Mouse (Mus musculus): ENCODE measurements at regions not wholly inside any gene's neighbourhood (a gene's known extent, or its start where the extent isn't known, plus 50 kb on each side); places are given as distances from the start of the nearest gene placed in this dataset.

GRCm38 (mm10) chr13:16382936-16383511 lies 371.4 kb downstream of the Inhba start:
- Histone ChIP-seq H3K27me3 (ENCODE audit: control insufficient read depth, insufficient read depth, low read length) (no peaks in the 10 kb centered on the region), H3K4me1 (ENCODE audit: control insufficient read depth, insufficient read depth, low read length) (no peaks in the 10 kb centered on the region), H3K4me3 (ENCODE audit: control insufficient read depth, low read depth, low read length) (no peak overlapping the region), H3K27ac (ENCODE audit: control insufficient read depth, insufficient read depth, low read depth, low read length) (no peak overlapping the region), H3K36me3 (ENCODE audit: control insufficient read depth, insufficient read depth, low read length) (no peaks in the 10 kb centered on the region)
- TF ChIP-seq POLR2A (IDR thresholded peaks at IDR 0.05; ENCODE audit: control insufficient read depth, low read depth, low read length), result no peak
- TF ChIP-seq CTCF (IDR thresholded peaks at IDR 0.05; ENCODE audit: control insufficient read depth, insufficient read depth, insufficient replicate concordance, low read depth, low read length), result no peak

GRCm38 (mm10) chr13:16416356-16417019 lies 404.8 kb downstream of the Inhba start:
- H3K4me1 ChIP-seq (ENCODE audit: control insufficient read depth, insufficient read depth, low read length), result no peaks in the 10 kb centered on the region
- no peak overlapping the region for H3K27ac ChIP-seq (ENCODE audit: control insufficient read depth, insufficient read depth, low read depth, low read length)
- no peak for TF ChIP-seq POLR2A (IDR thresholded peaks at IDR 0.05; ENCODE audit: control insufficient read depth, low read depth, low read length)
- TF ChIP-seq CTCF (IDR thresholded peaks at IDR 0.05; ENCODE audit: control insufficient read depth, insufficient read depth, insufficient replicate concordance, low read depth, low read length), result no peak
- H3K4me3 ChIP-seq (ENCODE audit: control insufficient read depth, low read depth, low read length), result no peak overlapping the region
- H3K36me3 ChIP-seq (ENCODE audit: control insufficient read depth, insufficient read depth, low read length), result no peaks in the 10 kb centered on the region
- no peaks in the 10 kb centered on the region for H3K27me3 ChIP-seq (ENCODE audit: control insufficient read depth, insufficient read depth, low read length)

- no peaks in the 10 kb centered on the region for H3K4me1 ChIP-seq (ENCODE audit: control insufficient read depth, insufficient read depth, low read length)
- no peak for TF ChIP-seq CTCF (IDR thresholded peaks at IDR 0.05; ENCODE audit: control insufficient read depth, insufficient read depth, insufficient replicate concordance, low read depth, low read length)
- no peak for TF ChIP-seq POLR2A (IDR thresholded peaks at IDR 0.05; ENCODE audit: control insufficient read depth, low read depth, low read length)
- no peaks in the 10 kb centered on the region for H3K27me3 ChIP-seq (ENCODE audit: control insufficient read depth, insufficient read depth, low read length)
- H3K4me3 ChIP-seq (ENCODE audit: control insufficient read depth, low read depth, low read length), result no peak overlapping the region
- no peak overlapping the region for H3K27ac ChIP-seq (ENCODE audit: control insufficient read depth, insufficient read depth, low read depth, low read length)
- no peaks in the 10 kb centered on the region for H3K36me3 ChIP-seq (ENCODE audit: control insufficient read depth, insufficient read depth, low read length)
These were observed 412.5 kb downstream of the Inhba start for GRCm38 (mm10) chr13:16424147-16424546.

- no peaks in the 10 kb centered on the region for H3K4me1 ChIP-seq (ENCODE audit: control insufficient read depth, insufficient read depth, low read length)
- no peak overlapping the region for H3K27ac ChIP-seq (ENCODE audit: control insufficient read depth, insufficient read depth, low read depth, low read length)
- H3K27me3 ChIP-seq (ENCODE audit: control insufficient read depth, insufficient read depth, low read length), result no peaks in the 10 kb centered on the region
- no peak overlapping the region for H3K4me3 ChIP-seq (ENCODE audit: control insufficient read depth, low read depth, low read length)
- TF ChIP-seq POLR2A (IDR thresholded peaks at IDR 0.05; ENCODE audit: control insufficient read depth, low read depth, low read length), result no peak
- TF ChIP-seq CTCF (IDR thresholded peaks at IDR 0.05; ENCODE audit: control insufficient read depth, insufficient read depth, insufficient replicate concordance, low read depth, low read length), result no peak
- H3K36me3 ChIP-seq (ENCODE audit: control insufficient read depth, insufficient read depth, low read length), result no peaks in the 10 kb centered on the region
These were observed 423.8 kb downstream of the Inhba start for GRCm38 (mm10) chr13:16435436-16435835.

- TF ChIP-seq POLR2A (IDR thresholded peaks at IDR 0.05; ENCODE audit: control insufficient read depth, low read depth, low read length) (no peak), CTCF (IDR thresholded peaks at IDR 0.05; ENCODE audit: control insufficient read depth, insufficient read depth, insufficient replicate concordance, low read depth, low read length) (no peak)
- H3K36me3 ChIP-seq (ENCODE audit: control insufficient read depth, insufficient read depth, low read length), result no peaks in the 10 kb centered on the region
These were observed 441.6 kb downstream of the Inhba start for GRCm38 (mm10) chr13:16453234-16453633.

GRCm38 (mm10) chr13:16459743-16460142 lies 448.1 kb downstream of the Inhba start:
- Histone ChIP-seq H3K27me3 (ENCODE audit: control insufficient read depth, insufficient read depth, low read length) (no peaks in the 10 kb centered on the region), H3K27ac (ENCODE audit: control insufficient read depth, insufficient read depth, low read depth, low read length) (no peak overlapping the region), H3K4me1 (ENCODE audit: control insufficient read depth, insufficient read depth, low read length) (no peaks in the 10 kb centered on the region), H3K4me3 (ENCODE audit: control insufficient read depth, low read depth, low read length) (no peak overlapping the region), H3K36me3 (ENCODE audit: control insufficient read depth, insufficient read depth, low read length) (no peaks in the 10 kb centered on the region)
- TF ChIP-seq CTCF (IDR thresholded peaks at IDR 0.05; ENCODE audit: control insufficient read depth, insufficient read depth, insufficient replicate concordance, low read depth, low read length) (no peak), POLR2A (IDR thresholded peaks at IDR 0.05; ENCODE audit: control insufficient read depth, low read depth, low read length) (no peak)

More at GRCm38 (mm10) chr13:16453234-16453633, 441.6 kb downstream of the Inhba start:
- Histone ChIP-seq H3K27ac (ENCODE audit: control insufficient read depth, insufficient read depth, low read depth, low read length) (no peak overlapping the region), H3K4me1 (ENCODE audit: control insufficient read depth, insufficient read depth, low read length) (no peaks in the 10 kb centered on the region), H3K4me3 (ENCODE audit: control insufficient read depth, low read depth, low read length) (no peak overlapping the region), H3K27me3 (ENCODE audit: control insufficient read depth, insufficient read depth, low read length) (no peaks in the 10 kb centered on the region)

GRCm38 (mm10) chr13:16461681-16462080 lies 450.0 kb downstream of the Inhba start:
- TF ChIP-seq POLR2A (IDR thresholded peaks at IDR 0.05; ENCODE audit: control insufficient read depth, low read depth, low read length) (no peak), CTCF (IDR thresholded peaks at IDR 0.05; ENCODE audit: control insufficient read depth, insufficient read depth, insufficient replicate concordance, low read depth, low read length) (no peak)
- H3K36me3 ChIP-seq (ENCODE audit: control insufficient read depth, insufficient read depth, low read length), result no peaks in the 10 kb centered on the region
- H3K27me3 ChIP-seq (ENCODE audit: control insufficient read depth, insufficient read depth, low read length), result no peaks in the 10 kb centered on the region
- no peak overlapping the region for H3K27ac ChIP-seq (ENCODE audit: control insufficient read depth, insufficient read depth, low read depth, low read length)
- no peak overlapping the region for H3K4me3 ChIP-seq (ENCODE audit: control insufficient read depth, low read depth, low read length)
- H3K4me1 ChIP-seq (ENCODE audit: control insufficient read depth, insufficient read depth, low read length), result no peaks in the 10 kb centered on the region

Data from testis, adult 2 months (tissue).